Mouse (Mus musculus) kidney, adult 11 months (tissue): ENCODE measurements at regions not wholly inside any gene's neighbourhood (a gene's known extent, or its start where the extent isn't known, plus 50 kb on each side); places are given as distances from the start of the nearest gene placed in this dataset.

Source experiments
- DNase-seq: peaks from one replicate; pipeline ENCODE4 v3.0.0; 2022

GRCm38 (mm10) chr17:88316213-88316967 lies 124.1 kb upstream of the Foxn2 start:
- DNase-seq, result no peak

GRCm38 (mm10) chr17:88317311-88317710 lies 123.2 kb upstream of the Foxn2 start:
- no peak for DNase-seq

GRCm38 (mm10) chr17:88317806-88318205 lies 122.7 kb upstream of the Foxn2 start:
- no peak for DNase-seq

GRCm38 (mm10) chr17:88318207-88318791 lies 122.2 kb upstream of the Foxn2 start:
- peak; percentile 20 for DNase-seq

GRCm38 (mm10) chr17:88318936-88319335 lies 121.6 kb upstream of the Foxn2 start:
- no peak for DNase-seq

GRCm38 (mm10) chr17:88320686-88321085 lies 119.8 kb upstream of the Foxn2 start:
- no peak for DNase-seq

GRCm38 (mm10) chr17:88325326-88325909 lies 115.1 kb upstream of the Foxn2 start:
- no peak for DNase-seq

- peak; percentile 34 for DNase-seq
Observed at GRCm38 (mm10) chr17:88325910-88326739, 114.4 kb upstream of the Foxn2 start.

- no peak for DNase-seq
Observed at GRCm38 (mm10) chr17:88326740-88327123, 113.8 kb upstream of the Foxn2 start.

GRCm38 (mm10) chr17:88327791-88328190 lies 112.7 kb upstream of the Foxn2 start:
- no peak for DNase-seq

- DNase-seq, result no peak
Observed at GRCm38 (mm10) chr17:88328807-88329206, 111.7 kb upstream of the Foxn2 start.

GRCm38 (mm10) chr17:88329715-88330114 lies 110.8 kb upstream of the Foxn2 start:
- DNase-seq, result peak; percentile 45

GRCm38 (mm10) chr17:88330129-88330528 lies 110.4 kb upstream of the Foxn2 start:
- no peak for DNase-seq

GRCm38 (mm10) chr17:88333816-88334215 lies 106.7 kb upstream of the Foxn2 start:
- DNase-seq, result no peak

- DNase-seq, result no peak
Observed at GRCm38 (mm10) chr17:88335271-88335670, 105.2 kb upstream of the Foxn2 start.

GRCm38 (mm10) chr17:88336140-88336769 lies 104.3 kb upstream of the Foxn2 start:
- DNase-seq, result peak; percentile 15

- DNase-seq, result no peak
Observed at GRCm38 (mm10) chr17:88337649-88338404, 102.7 kb upstream of the Foxn2 start.

GRCm38 (mm10) chr17:88341141-88341540 lies 99.4 kb upstream of the Foxn2 start:
- no peak for DNase-seq

GRCm38 (mm10) chr17:88341599-88341998 lies 98.9 kb upstream of the Foxn2 start:
- no peak for DNase-seq

- DNase-seq, result no peak
Observed at GRCm38 (mm10) chr17:88343091-88343783, 97.3 kb upstream of the Foxn2 start.

- no peak for DNase-seq
Observed at GRCm38 (mm10) chr17:88345433-88345832, 95.1 kb upstream of the Foxn2 start.
